Mouse (Mus musculus) embryonic facial prominence, embryonic 15.5 days (tissue): ENCODE measurements at regions not wholly inside any gene's neighbourhood (a gene's known extent, or its start where the extent isn't known, plus 50 kb on each side); places are given as distances from the start of the nearest gene placed in this dataset.

ENCODE experiments used
- ATAC-seq: fragments of 200-750 bp; cut with Nextera tagmentation; 2 replicates; pipeline ENCODE4 v1.8.0; 2017; ENCODE audit warnings: low read depth, moderate TSS enrichment; ENCODE audit not compliant: insufficient number of reproducible peaks, low FRiP score, low TSS enrichment
- H3K27ac ChIP-seq: fragments of 300-500 bp; sonication (generic); replicated peaks from 2 replicates; pipeline ENCODE4 v1.5.1; 2015; ENCODE audit warnings: mild to moderate bottlenecking, inconsistent platforms
- H3K27me3 ChIP-seq: fragments of 300-500 bp; sonication (generic); 2 replicates; pipeline ENCODE4 v1.6.1; 2015; ENCODE audit warnings: inconsistent platforms
- H3K36me3 ChIP-seq: fragments of 300-500 bp; sonication (generic); 2 replicates; pipeline ENCODE4 v1.6.1; 2015; ENCODE audit warnings: mild to moderate bottlenecking, inconsistent platforms
- H3K4me1 ChIP-seq: fragments of 300-500 bp; sonication (generic); 2 replicates; pipeline ENCODE4 v1.6.1; 2015; ENCODE audit warnings: inconsistent platforms
- H3K4me2 ChIP-seq: fragments of 300-500 bp; sonication (generic); replicated peaks from 2 replicates; pipeline ENCODE4 v1.6.1; 2015; ENCODE audit warnings: mild to moderate bottlenecking, inconsistent platforms
- H3K4me3 ChIP-seq: fragments of 300-500 bp; sonication (generic); replicated peaks from 2 replicates; pipeline ENCODE4 v1.5.1; 2015; ENCODE audit warnings: mild to moderate bottlenecking, inconsistent platforms
- H3K9ac ChIP-seq: fragments of 300-500 bp; sonication (generic); 2 replicates; pipeline ENCODE4 v1.6.1; 2015; ENCODE audit warnings: inconsistent platforms
- H3K9me3 ChIP-seq: fragments of 300-500 bp; sonication (generic); replicated peaks from 2 replicates; pipeline ENCODE4 v1.6.1; 2016; ENCODE audit warnings: inconsistent platforms
- WGBS: fragments of 180-500 bp; shearing (Covaris S2); methylation state at CpG from one replicate; pipeline ENCODE4 v1.1.7; 2015; 5-methylcytosine and 5-hydroxymethylcytosine counted together

DNA sequence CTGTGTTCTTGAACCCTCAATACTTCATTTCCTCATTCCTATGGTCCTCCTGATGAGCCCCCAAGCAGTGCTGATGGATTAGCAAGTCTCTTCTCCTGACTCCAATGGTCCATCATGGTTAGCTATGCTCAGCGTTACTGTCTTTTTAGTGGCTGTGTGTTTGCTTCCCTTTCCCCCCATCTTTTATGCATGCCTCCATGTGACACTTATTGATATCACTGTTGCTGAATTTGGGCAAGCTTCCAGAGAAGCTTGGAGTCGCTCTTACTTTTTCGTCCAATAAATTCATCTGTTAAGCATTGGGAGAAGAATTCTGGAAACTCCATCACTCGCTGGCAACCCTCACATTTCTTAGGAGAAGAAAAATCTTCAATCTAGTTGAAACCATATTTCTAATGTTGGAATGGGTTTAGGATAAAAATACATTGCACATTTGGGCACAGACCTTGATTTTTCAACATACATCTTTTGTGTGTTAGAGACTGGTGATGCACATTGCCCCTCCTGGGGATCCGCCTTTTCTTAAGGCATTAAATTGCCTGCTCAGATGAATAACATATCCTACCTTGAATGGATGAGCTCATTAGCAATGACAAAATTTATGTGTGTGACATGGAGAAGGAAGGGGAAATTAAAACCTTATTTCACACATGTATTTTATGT, 107.7 kb upstream of the 4933402D24Rik start:
- Histone ChIP-seq H3K9me3 (no peaks in the 10 kb centered on the region), H3K4me1 (no peaks in the 10 kb centered on the region), H3K27ac (peak overlapping the region; percentile 39; the same call in 1 of the 2 replicates), H3K27me3 (no peaks in the 10 kb centered on the region), H3K9ac (no peak overlapping the region), H3K4me3 (no peak overlapping the region), H3K36me3 (no peaks in the 10 kb centered on the region), H3K4me2 (no peak overlapping the region)
- ATAC-seq = no peak; the same call in 1 of the 2 replicates
- WGBS = 42% methylated on average over 5 of the region's 5 CpGs

GRCm38 (mm10) chr1:63875297-63875962, 106.4 kb upstream of the 4933402D24Rik start:
- H3K4me1 ChIP-seq = no peaks in the 10 kb centered on the region
- ATAC-seq = no peak
- H3K27ac ChIP-seq = 0 out of 2 replicates have a peak overlapping the region, but pooled peaks have one; percentile 22
- no peak overlapping the region for H3K4me2 ChIP-seq
- WGBS = 80% methylated on average over 2 of the region's 3 CpGs
- H3K9ac ChIP-seq = no peak overlapping the region
- H3K4me3 ChIP-seq = no peak overlapping the region
- H3K36me3 ChIP-seq = no peaks in the 10 kb centered on the region
- H3K27me3 ChIP-seq = no peaks in the 10 kb centered on the region
- no peaks in the 10 kb centered on the region for H3K9me3 ChIP-seq

DNA sequence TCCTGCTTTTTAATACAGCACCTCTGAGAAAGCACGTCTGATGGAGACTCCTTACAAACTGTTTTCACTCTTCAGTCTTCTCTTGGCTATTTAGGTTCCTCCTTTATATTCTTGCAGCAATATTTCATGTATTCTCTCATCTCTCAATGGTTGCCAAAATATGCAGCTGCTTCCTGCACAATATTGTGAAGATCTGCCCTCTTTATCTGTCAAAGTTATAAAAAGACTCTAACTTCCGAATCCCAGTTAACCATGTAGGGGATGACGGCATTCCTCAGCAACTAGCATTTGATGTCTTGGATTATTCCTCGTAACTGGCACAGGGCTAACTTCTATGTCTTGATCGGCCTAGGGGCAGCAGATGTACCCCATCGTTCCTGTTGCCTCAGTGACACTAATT, 102.8 kb upstream of the 4933402D24Rik start:
- Histone ChIP-seq H3K9ac (no peak overlapping the region), H3K9me3 (no peaks in the 10 kb centered on the region), H3K4me1 (no peaks in the 10 kb centered on the region), H3K36me3 (no peaks in the 10 kb centered on the region), H3K4me2 (no peak overlapping the region), H3K27me3 (no peaks in the 10 kb centered on the region), H3K4me3 (no peak overlapping the region), H3K27ac (no peak overlapping the region)
- ATAC-seq = no peak
- WGBS = 73% methylated on average over 6 of the region's 6 CpGs

GRCm38 (mm10) chr1:63869342-63869741, 100.3 kb upstream of the 4933402D24Rik start:
- H3K36me3 ChIP-seq = no peaks in the 10 kb centered on the region
- 67% methylated on average over 2 of the region's 2 CpGs for WGBS
- H3K4me2 ChIP-seq = no peak overlapping the region
- H3K9ac ChIP-seq = no peak overlapping the region
- H3K4me1 ChIP-seq = no peaks in the 10 kb centered on the region
- H3K4me3 ChIP-seq = no peak overlapping the region
- H3K9me3 ChIP-seq = no peaks in the 10 kb centered on the region
- no peaks in the 10 kb centered on the region for H3K27me3 ChIP-seq
- no peak for ATAC-seq
- no peak overlapping the region for H3K27ac ChIP-seq

- H3K4me2 ChIP-seq = no peak overlapping the region
- no peaks in the 10 kb centered on the region for H3K36me3 ChIP-seq
- H3K27me3 ChIP-seq = no peaks in the 10 kb centered on the region
- no peaks in the 10 kb centered on the region for H3K9me3 ChIP-seq
- no peaks in the 10 kb centered on the region for H3K4me1 ChIP-seq
- no peak overlapping the region for H3K9ac ChIP-seq
- no peak for ATAC-seq
- no peak overlapping the region for H3K27ac ChIP-seq
- H3K4me3 ChIP-seq = no peak overlapping the region
- WGBS = 52% methylated on average over 6 of the region's 6 CpGs
These were observed 89.0 kb upstream of the 4933402D24Rik start for GRCm38 (mm10) chr1:63857933-63858649.

DNA sequence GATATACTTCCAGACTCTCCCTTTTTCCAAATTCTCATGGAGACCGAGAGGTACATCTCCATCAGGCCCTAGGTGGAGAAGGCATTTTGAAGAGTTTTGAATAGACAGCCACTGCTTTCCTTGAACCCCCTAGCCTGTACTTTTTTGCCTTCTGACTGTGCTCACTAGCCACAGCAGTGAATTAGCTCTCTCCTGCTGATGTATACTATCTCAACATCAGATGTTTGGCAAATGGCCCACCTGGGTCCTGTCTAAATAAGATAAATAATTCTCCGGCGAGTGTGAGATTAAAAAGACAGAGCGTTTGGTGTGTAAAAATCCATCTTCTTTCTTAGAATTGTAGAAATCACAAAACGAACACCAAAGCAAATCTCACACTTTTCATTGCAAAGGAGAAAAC, 88.4 kb upstream of the 4933402D24Rik start:
- H3K9ac ChIP-seq = no peak overlapping the region
- no peaks in the 10 kb centered on the region for H3K9me3 ChIP-seq
- no peak overlapping the region for H3K4me3 ChIP-seq
- no peak for ATAC-seq
- no peaks in the 10 kb centered on the region for H3K27me3 ChIP-seq
- no peaks in the 10 kb centered on the region for H3K36me3 ChIP-seq
- WGBS = 72% methylated on average over 5 of the region's 5 CpGs
- H3K4me1 ChIP-seq = no peaks in the 10 kb centered on the region
- no peak overlapping the region for H3K4me2 ChIP-seq
- no peak overlapping the region for H3K27ac ChIP-seq

DNA sequence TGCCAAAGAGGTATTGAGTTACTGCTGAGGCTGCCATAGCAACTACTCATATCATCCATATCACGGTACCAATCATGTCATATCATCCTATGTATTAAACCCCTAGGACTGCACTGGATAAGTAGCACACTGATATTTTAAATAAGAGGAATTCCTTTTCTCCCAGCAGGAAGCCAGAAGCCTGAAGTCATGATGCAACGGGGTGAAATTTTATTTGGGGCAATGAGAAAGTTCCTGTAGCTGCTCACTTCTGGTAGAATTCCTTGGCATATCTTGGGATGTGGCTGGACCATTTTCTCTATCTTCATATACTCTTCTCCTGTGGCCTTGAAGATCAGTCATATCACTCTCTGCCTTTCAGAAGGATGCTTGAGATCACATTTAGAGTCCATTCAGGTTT, 87.3 kb upstream of the 4933402D24Rik start:
- Histone ChIP-seq H3K27me3 (no peaks in the 10 kb centered on the region), H3K4me3 (no peak overlapping the region), H3K9ac (no peak overlapping the region), H3K4me1 (no peaks in the 10 kb centered on the region), H3K4me2 (no peak overlapping the region), H3K27ac (no peak overlapping the region), H3K36me3 (no peaks in the 10 kb centered on the region), H3K9me3 (no peaks in the 10 kb centered on the region)
- 59% methylated on average over 2 of the region's 2 CpGs for WGBS
- ATAC-seq = no peak

- Histone ChIP-seq H3K4me2 (no peak overlapping the region), H3K9ac (no peak overlapping the region), H3K27ac (no peak overlapping the region), H3K4me1 (no peaks in the 10 kb centered on the region), H3K4me3 (no peak overlapping the region), H3K36me3 (no peaks in the 10 kb centered on the region), H3K27me3 (no peaks in the 10 kb centered on the region), H3K9me3 (no peaks in the 10 kb centered on the region)
- ATAC-seq = no peak
- WGBS = 56% methylated on average over 3 of the region's 3 CpGs
These were observed 85.7 kb upstream of the 4933402D24Rik start for GRCm38 (mm10) chr1:63854794-63855193.

DNA sequence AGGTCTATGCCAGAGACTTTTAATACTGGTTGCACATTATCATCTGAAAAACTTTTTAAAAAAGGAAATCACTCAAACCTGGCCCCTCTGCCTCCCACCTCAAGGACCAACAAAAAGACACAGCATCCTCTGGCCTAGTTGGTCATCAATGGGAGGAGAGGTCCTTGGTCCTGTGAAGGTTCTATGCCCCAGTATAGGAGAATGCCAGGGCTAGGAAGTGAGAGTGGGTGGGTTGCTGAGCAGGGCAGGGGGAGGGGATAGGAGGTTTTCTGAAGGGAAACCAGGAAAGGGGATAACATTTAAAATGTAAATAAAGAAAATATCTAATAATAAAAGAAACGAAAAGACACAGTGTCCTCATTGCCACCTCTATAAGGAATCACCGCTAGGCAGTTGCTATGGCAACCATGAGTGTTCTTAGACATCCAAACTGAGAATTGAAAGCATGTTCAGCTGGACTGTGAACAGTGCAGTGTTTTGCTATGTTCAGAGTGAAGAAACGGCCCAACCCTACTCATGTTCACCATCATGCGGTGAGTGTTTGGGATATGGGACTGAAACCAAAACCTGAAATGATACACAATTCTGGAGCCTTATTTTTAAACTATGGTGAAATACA, 82.5 kb upstream of the 4933402D24Rik start:
- H3K4me2 ChIP-seq = no peak overlapping the region
- H3K27me3 ChIP-seq = no peaks in the 10 kb centered on the region
- no peak overlapping the region for H3K27ac ChIP-seq
- no peak overlapping the region for H3K9ac ChIP-seq
- H3K36me3 ChIP-seq = no peaks in the 10 kb centered on the region
- WGBS = 76% methylated on average over 4 of the region's 4 CpGs
- no peak for ATAC-seq
- H3K4me3 ChIP-seq = no peak overlapping the region
- no peaks in the 10 kb centered on the region for H3K4me1 ChIP-seq
- no peaks in the 10 kb centered on the region for H3K9me3 ChIP-seq

- Histone ChIP-seq H3K4me1 (no peaks in the 10 kb centered on the region), H3K9me3 (no peaks in the 10 kb centered on the region), H3K27ac (no peak overlapping the region), H3K9ac (no peak overlapping the region), H3K27me3 (no peaks in the 10 kb centered on the region), H3K36me3 (no peaks in the 10 kb centered on the region), H3K4me2 (no peak overlapping the region), H3K4me3 (no peak overlapping the region)
- ATAC-seq = no peak
- WGBS = 62% methylated on average over 3 of the region's 3 CpGs
These were observed 81.2 kb upstream of the 4933402D24Rik start for GRCm38 (mm10) chr1:63850262-63850661.

- no peak for ATAC-seq
- WGBS = 80% methylated on average over 5 of the region's 5 CpGs
- H3K9ac ChIP-seq = no peak overlapping the region
These were observed 59.2 kb upstream of the 4933402D24Rik start for GRCm38 (mm10) chr1:63828174-63828844.

More at GRCm38 (mm10) chr1:63828174-63828844, 59.2 kb upstream of the 4933402D24Rik start:
- Histone ChIP-seq H3K36me3 (no peaks in the 10 kb centered on the region), H3K4me3 (no peak overlapping the region), H3K27me3 (no peaks in the 10 kb centered on the region), H3K4me1 (no peaks in the 10 kb centered on the region), H3K9me3 (no peaks in the 10 kb centered on the region), H3K27ac (no peak overlapping the region), H3K4me2 (no peak overlapping the region)
